In genomic region chr17:45642701-45643100, GRCm38 (mm10) we compare ENCODE assay signal across 8 mouse cellular contexts. TPM values are rescaled to one million over a fixed set of nuclear protein-coding genes. Genes with fewer than 3 reads are reported as not detected.
DNase-seq lines count a peak whose midpoint lies in the region; ATAC-seq lines count a peak whose summit lies in the region.

No protein-coding gene starts in this region.

- peak overlapping the region; percentile 13; the same call in 1 of the 2 replicates for H3K27ac ChIP-seq in hindbrain, embryonic 10.5 days
- no peak overlapping the region for H3K27ac ChIP-seq in hindbrain, embryonic 13.5 days
- H3K27ac ChIP-seq in embryonic facial prominence, embryonic 12.5 days: no peak overlapping the region
- no peak overlapping the region for H3K27ac ChIP-seq in midbrain, embryonic 14.5 days (replicated peaks; ENCODE audit: low read depth, low read length)

- peaks cover 5% of the 10 kb centered on the region for H3K4me1 ChIP-seq in hindbrain, embryonic 10.5 days (replicated peaks)
- H3K4me1 ChIP-seq in hindbrain, embryonic 13.5 days (replicated peaks): 0 out of 2 replicates have a peak, but pooled peaks cover 4% of the 10 kb centered on the region
- no peaks in the 10 kb centered on the region for H3K4me1 ChIP-seq in embryonic facial prominence, embryonic 12.5 days
- no peaks in the 10 kb centered on the region for H3K4me1 ChIP-seq in midbrain, embryonic 14.5 days (ENCODE audit: control insufficient read depth, insufficient read depth, low read length)

- no peak overlapping the region for H3K4me3 ChIP-seq in hindbrain, embryonic 10.5 days
- no peak overlapping the region for H3K4me3 ChIP-seq in hindbrain, embryonic 13.5 days
- no peak overlapping the region for H3K4me3 ChIP-seq in embryonic facial prominence, embryonic 12.5 days
- H3K4me3 ChIP-seq in midbrain, embryonic 14.5 days (replicated peaks; ENCODE audit: low read depth, low read length): no peak overlapping the region

- intact Hi-C loops in heart, postnatal 36 days (cut with DNase I): loop anchor here (2.0 to 5.0 kb wide), 3 partner anchors 60 to 165 kb away; partner anchors contain the start of gene Spats1

- H3K27me3 ChIP-seq in hindbrain, embryonic 10.5 days (ENCODE audit: insufficient read depth, poor library complexity, severe bottlenecking): no peaks in the 10 kb centered on the region
- no peaks in the 10 kb centered on the region for H3K27me3 ChIP-seq in hindbrain, embryonic 13.5 days
- no peaks in the 10 kb centered on the region for H3K27me3 ChIP-seq in embryonic facial prominence, embryonic 12.5 days
- no peaks in the 10 kb centered on the region for H3K27me3 ChIP-seq in midbrain, embryonic 14.5 days (ENCODE audit: control insufficient read depth, insufficient read depth, low read length)
- no peaks in the 10 kb centered on the region for H3K27me3 ChIP-seq in splenic B cell, adult 2 months (ENCODE audit: control insufficient read depth, insufficient read depth, low read length, poor library complexity, severe bottlenecking)

- 25% methylated on average over 12 of the region's 12 CpGs for WGBS in hindbrain, embryonic 10.5 days
- 14% methylated on average over 12 of the region's 12 CpGs for WGBS in hindbrain, embryonic 13.5 days
- WGBS in embryonic facial prominence, embryonic 12.5 days: 26% methylated on average over 12 of the region's 12 CpGs
- WGBS in midbrain, embryonic 14.5 days: 20% methylated on average over 12 of the region's 12 CpGs

- no peak for ATAC-seq in hindbrain, embryonic 13.5 days (ENCODE audit: low FRiP score)
- 0 out of 2 replicates have a peak, but pooled peaks have one; percentile 28 for ATAC-seq in embryonic facial prominence, embryonic 12.5 days (ENCODE audit: insufficient number of reproducible peaks, insufficient read depth, low FRiP score, low TSS enrichment)
- ATAC-seq in midbrain, embryonic 14.5 days (ENCODE audit: low FRiP score, low TSS enrichment): no peak; the same call in 1 of the 2 replicates

- H3K9ac ChIP-seq in hindbrain, embryonic 13.5 days: no peak overlapping the region
- no peak overlapping the region for H3K9ac ChIP-seq in embryonic facial prominence, embryonic 12.5 days
- H3K9ac ChIP-seq in midbrain, embryonic 14.5 days (replicated peaks; ENCODE audit: low read length): no peak overlapping the region

- H3K36me3 ChIP-seq in hindbrain, embryonic 10.5 days: no peaks in the 10 kb centered on the region
- H3K36me3 ChIP-seq in hindbrain, embryonic 13.5 days: no peaks in the 10 kb centered on the region
- no peaks in the 10 kb centered on the region for H3K36me3 ChIP-seq in embryonic facial prominence, embryonic 12.5 days
- no peaks in the 10 kb centered on the region for H3K36me3 ChIP-seq in midbrain, embryonic 14.5 days (ENCODE audit: control insufficient read depth, insufficient read depth, low read length)
- no peaks in the 10 kb centered on the region for H3K36me3 ChIP-seq in splenic B cell, adult 2 months (ENCODE audit: control insufficient read depth, insufficient read depth, low read length, poor library complexity, severe bottlenecking)

- no peak overlapping the region for H3K4me2 ChIP-seq in hindbrain, embryonic 13.5 days
- no peak overlapping the region for H3K4me2 ChIP-seq in embryonic facial prominence, embryonic 12.5 days (replicated peaks)
- no peak overlapping the region for H3K4me2 ChIP-seq in midbrain, embryonic 14.5 days (ENCODE audit: low read length)

- H3K9me3 ChIP-seq in hindbrain, embryonic 10.5 days: no peaks in the 10 kb centered on the region; the same call in 1 of the 2 replicates
- H3K9me3 ChIP-seq in hindbrain, embryonic 13.5 days: no peaks in the 10 kb centered on the region
- no peaks in the 10 kb centered on the region for H3K9me3 ChIP-seq in embryonic facial prominence, embryonic 12.5 days
- H3K9me3 ChIP-seq in midbrain, embryonic 14.5 days (ENCODE audit: control insufficient read depth, low read length): no peaks in the 10 kb centered on the region

- DNase-seq in hindbrain, embryonic 10.5 days (ENCODE audit: low spot score): peak; percentile 78
- peak; percentile 88 for DNase-seq in adrenal gland, postnatal 14 days
- peak; percentile 72 to 81 for DNase-seq in heart, postnatal 36 days
- DNase-seq in left cerebral cortex, adult 8-10 months (ENCODE audit: low spot score in 2 of 2): peak; percentile 46 to 52
- DNase-seq in midbrain, embryonic 14.5 days: peak; percentile 83
- DNase-seq in splenic B cell, adult 2 months (ENCODE audit: low read depth, low spot score): peak; percentile 81

RNA-seq across cellular contexts. Expression of gene Capn11, which starts 16.4 kb away (rescaled TPM):
- 0.31 and 1.2 TPM in 2 replicates for polyA plus RNA-seq in hindbrain, embryonic 10.5 days (2016; fragmentation: Nextera tagmentation; extraction: Ambion mirVana)
- 0.65 and 0.95 TPM in 2 replicates for polyA plus RNA-seq in hindbrain, embryonic 13.5 days (2015; fragmentation: Nextera tagmentation; extraction: Ambion mirVana)
- total RNA-seq in adrenal gland, postnatal 14 days (2021): 0.11 and 0.49 TPM in 2 replicates
- 0.75 and 0.91 TPM in 2 replicates for polyA plus RNA-seq in embryonic facial prominence, embryonic 12.5 days (2016; fragmentation: Nextera tagmentation; extraction: Ambion mirVana)
- total RNA-seq in heart, postnatal 36 days (2021): not detected
- total RNA-seq in left cerebral cortex, adult 8-10 months (2022): 1 to 10 TPM in 1 of 4 experiments, under 1 TPM in 2, not detected in 1; 0.43 to 1.7 (median 0.54) TPM
- 0.08 and 2.4 TPM in 2 replicates for polyA plus RNA-seq in midbrain, embryonic 14.5 days (2014; fragmentation: Nextera tagmentation; extraction: Ambion mirVana)

RNA-seq across cellular contexts. Expression of gene Mymx, which starts 40.8 kb away (rescaled TPM):
- 0.62 TPM in 1 of 2 replicates, not detected in the other for polyA plus RNA-seq in hindbrain, embryonic 10.5 days (2016; fragmentation: Nextera tagmentation; extraction: Ambion mirVana)
- 0.47 and 0.67 TPM in 2 replicates for polyA plus RNA-seq in hindbrain, embryonic 13.5 days (2015; fragmentation: Nextera tagmentation; extraction: Ambion mirVana)
- total RNA-seq in adrenal gland, postnatal 14 days (2021): 0.44 TPM in 1 of 2 replicates, not detected in the other
- polyA plus RNA-seq in embryonic facial prominence, embryonic 12.5 days (2016; fragmentation: Nextera tagmentation; extraction: Ambion mirVana): 9.2 and 10.7 TPM in 2 replicates
- total RNA-seq in heart, postnatal 36 days (2021): not detected
- total RNA-seq in left cerebral cortex, adult 8-10 months (2022): not detected
- not detected in 2 replicates for polyA plus RNA-seq in midbrain, embryonic 14.5 days (2014; fragmentation: Nextera tagmentation; extraction: Ambion mirVana)

RNA-seq across cellular contexts. Expression of gene Slc29a1, which starts 43.3 kb away (rescaled TPM):
- 60.4 and 72.0 TPM in 2 replicates for polyA plus RNA-seq in hindbrain, embryonic 10.5 days (2016; fragmentation: Nextera tagmentation; extraction: Ambion mirVana)
- polyA plus RNA-seq in hindbrain, embryonic 13.5 days (2015; fragmentation: Nextera tagmentation; extraction: Ambion mirVana): 33.7 and 38.2 TPM in 2 replicates
- total RNA-seq in adrenal gland, postnatal 14 days (2021): 114 and 140 TPM in 2 replicates
- 59.1 and 60.5 TPM in 2 replicates for polyA plus RNA-seq in embryonic facial prominence, embryonic 12.5 days (2016; fragmentation: Nextera tagmentation; extraction: Ambion mirVana)
- 10 to 100 TPM; 66.7 to 73.5 TPM for total RNA-seq in heart, postnatal 36 days (2021)
- 10 to 100 TPM; 27.4 to 32.1 (median 29.5) TPM for total RNA-seq in left cerebral cortex, adult 8-10 months (2022)
- polyA plus RNA-seq in midbrain, embryonic 14.5 days (2014; fragmentation: Nextera tagmentation; extraction: Ambion mirVana): 21.2 and 33.2 TPM in 2 replicates

RNA-seq across cellular contexts. Expression of gene Mrpl14, which starts 43.4 kb away (rescaled TPM):
- polyA plus RNA-seq in hindbrain, embryonic 10.5 days (2016; fragmentation: Nextera tagmentation; extraction: Ambion mirVana): 146 and 150 TPM in 2 replicates
- polyA plus RNA-seq in hindbrain, embryonic 13.5 days (2015; fragmentation: Nextera tagmentation; extraction: Ambion mirVana): 121 and 122 TPM in 2 replicates
- total RNA-seq in adrenal gland, postnatal 14 days (2021): 119 and 122 TPM in 2 replicates
- polyA plus RNA-seq in embryonic facial prominence, embryonic 12.5 days (2016; fragmentation: Nextera tagmentation; extraction: Ambion mirVana): 137 and 153 TPM in 2 replicates
- total RNA-seq in heart, postnatal 36 days (2021): 100 to 1,000 TPM; 140 to 155 TPM
- 10 to 100 TPM; 40.5 to 45.5 (median 42.1) TPM for total RNA-seq in left cerebral cortex, adult 8-10 months (2022)
- 110 and 139 TPM in 2 replicates for polyA plus RNA-seq in midbrain, embryonic 14.5 days (2014; fragmentation: Nextera tagmentation; extraction: Ambion mirVana)

RNA-seq across cellular contexts. Expression of gene Tmem63b, which starts 44.0 kb away (rescaled TPM):
- polyA plus RNA-seq in hindbrain, embryonic 10.5 days (2016; fragmentation: Nextera tagmentation; extraction: Ambion mirVana): 60.5 and 83.5 TPM in 2 replicates
- polyA plus RNA-seq in hindbrain, embryonic 13.5 days (2015; fragmentation: Nextera tagmentation; extraction: Ambion mirVana): 123 and 139 TPM in 2 replicates
- total RNA-seq in adrenal gland, postnatal 14 days (2021): 45.4 and 48.1 TPM in 2 replicates
- polyA plus RNA-seq in embryonic facial prominence, embryonic 12.5 days (2016; fragmentation: Nextera tagmentation; extraction: Ambion mirVana): 43.1 and 45.4 TPM in 2 replicates
- total RNA-seq in heart, postnatal 36 days (2021): 10 to 100 TPM; 84.6 to 88.1 TPM
- total RNA-seq in left cerebral cortex, adult 8-10 months (2022): 100 to 1,000 TPM; 157 to 171 (median 165) TPM
- 123 and 130 TPM in 2 replicates for polyA plus RNA-seq in midbrain, embryonic 14.5 days (2014; fragmentation: Nextera tagmentation; extraction: Ambion mirVana)
